Mouse (Mus musculus): ENCODE measurements around the gene Tmem123.

DNA sequence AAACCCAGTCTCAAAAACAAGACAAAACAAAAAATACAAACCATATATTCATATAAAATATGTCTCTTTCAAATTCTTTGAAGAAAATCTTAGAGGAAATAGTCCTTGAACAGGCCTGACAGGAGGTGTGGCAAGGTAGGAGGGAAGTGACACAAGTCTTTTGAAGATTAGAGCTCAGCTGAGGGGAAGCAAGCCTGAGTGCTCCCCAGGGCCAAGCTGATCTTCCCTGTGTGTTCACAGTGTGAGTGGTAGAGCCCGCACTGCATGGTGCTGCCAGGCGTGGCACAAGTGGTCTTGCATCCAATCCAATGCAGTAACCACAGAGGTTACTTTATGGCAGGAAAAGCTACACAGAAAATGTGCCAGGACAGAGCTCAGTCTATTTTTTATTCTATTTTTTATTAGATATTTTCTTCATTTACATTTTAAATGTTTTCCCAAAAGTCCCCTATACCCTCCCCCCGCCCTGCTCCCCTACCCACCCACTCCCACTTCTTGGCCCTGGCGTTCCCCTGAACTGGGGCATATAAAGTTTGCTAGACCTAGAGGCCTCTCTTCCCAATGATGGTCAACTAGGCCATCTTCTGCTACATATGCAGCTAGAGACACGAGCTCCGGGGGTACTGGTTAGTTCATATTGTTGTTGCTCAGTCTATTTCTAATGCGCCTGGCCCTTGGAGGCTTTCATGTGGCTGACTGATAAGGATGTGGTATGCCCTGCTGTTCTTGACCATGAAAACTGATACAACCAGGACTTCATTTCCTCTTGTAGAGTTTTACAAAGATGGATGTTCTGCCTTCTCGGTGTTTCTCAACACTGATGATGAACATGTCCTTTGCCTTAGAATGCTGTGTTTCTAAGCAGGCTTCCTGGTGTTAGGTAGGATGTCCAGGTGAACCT lies 16.7 kb downstream of the Tmem123 start:
- TF ChIP-seq CTCF (IDR thresholded peaks at IDR 0.05; ENCODE audit: extremely low read depth, insufficient read length, insufficient replicate concordance, low read depth, low read length) (no peak), POLR2A (IDR thresholded peaks at IDR 0.05; ENCODE audit: low read depth, low read length) (no peak)

All from small intestine, adult 2 months (tissue).